Mouse (Mus musculus): ENCODE measurements around the gene Dclk2.

- no peak for TF ChIP-seq CTCF (IDR thresholded peaks at IDR 0.05; ENCODE audit: insufficient read depth, low read length)
- TF ChIP-seq POLR2A (IDR thresholded peaks at IDR 0.05; ENCODE audit: borderline replicate concordance, extremely low read depth, low read depth, low read length), result no peak
Observed at GRCm38 (mm10) chr3:86834341-86834740, 86.3 kb downstream of the Dclk2 start.
